Mouse (Mus musculus) bone marrow, adult 2 months (tissue): ENCODE results near the gene Agpat2. TPM values are rescaled to one million over a fixed set of nuclear protein-coding genes. Genes with fewer than 3 reads are reported as not detected.
A peak's percentile ranks its signal among the peaks of the same experiment; 100 is the strongest.

Source experiments
- H3K27ac ChIP-seq: fragments of 200-500 bp; 2 replicates; pipeline ENCODE4 v1.5.1; 2012; ENCODE audit warnings: low read depth, mild to moderate bottlenecking, control low read depth, inconsistent platforms, low read length; ENCODE audit not compliant: control insufficient read depth, poor library complexity, insufficient read depth
- H3K4me1 ChIP-seq: fragments of 200-500 bp; 2 replicates; pipeline ENCODE4 v1.6.1; 2011; ENCODE audit warnings: low read length; ENCODE audit not compliant: control insufficient read depth, insufficient read depth
- H3K4me3 ChIP-seq: fragments of 200-500 bp; replicated peaks from 2 replicates; pipeline ENCODE3; 2011; ENCODE audit warnings: mild to moderate bottlenecking, low read depth, low read length, control low read depth; ENCODE audit not compliant: control insufficient read depth
- CTCF ChIP-seq: fragments of 200-500 bp; IDR thresholded peaks from 2 replicates; pipeline ENCODE4 v1.5.1; 2011; ENCODE audit warnings: low read length, control low read depth; ENCODE audit not compliant: control insufficient read depth, insufficient read depth
- POLR2A ChIP-seq: fragments of 200-500 bp; IDR thresholded peaks from 2 replicates; pipeline ENCODE4 v1.6.1; 2011; ENCODE audit warnings: low read depth, mild to moderate bottlenecking, control low read depth, low read length, borderline replicate concordance; ENCODE audit not compliant: control insufficient read depth
- WGBS: fragments of 180-500 bp; shearing (Covaris S2); methylation state at CpG from one replicate; pipeline ENCODE4 v1.1.7; 2018; 5-methylcytosine and 5-hydroxymethylcytosine counted together
- polyA plus RNA-seq: library from polyadenylated mRNA; stranded (reverse); fragments of >200 nt; gene quantifications from 2 replicates; pipeline ENCODE4 v1.2.4, GENCODE M21; 2011; ENCODE audit warnings: low replicate concordance; ENCODE audit not compliant: missing spikeins, insufficient read depth, insufficient read length

The Agpat2 gene
- polyA plus RNA-seq, 1 experiment: 32.5 TPM

GRCm38 (mm10) chr2:26628792-26629437, 24.7 kb upstream of the Agpat2 start:
- 15% methylated on average over 5 of the region's 5 CpGs for WGBS
- Histone ChIP-seq H3K27ac (no peak overlapping the region), H3K4me3 (peak overlapping the region; percentile 66), H3K4me1 (peaks cover 1% of the 10 kb centered on the region; the same call in 1 of the 2 replicates)
- no peak for TF ChIP-seq POLR2A
- no peak for TF ChIP-seq CTCF

- WGBS: 1% methylated on average over 70 of the region's 70 CpGs
- H3K27ac ChIP-seq: peak within 1 kb of the TSS; percentile 12; the same call in 1 of the 2 replicates
- no peak for TF ChIP-seq CTCF
- no peak for TF ChIP-seq POLR2A
- peaks cover 1% of the 10 kb centered on the region; the same call in 1 of the 2 replicates for H3K4me1 ChIP-seq
- H3K4me3 ChIP-seq: peak within 1 kb of the TSS; percentile 66
These were observed 23.9 kb upstream of the Agpat2 start, which contains the start of gene Fam69b for GRCm38 (mm10) chr2:26627921-26628739. Gene Fam69b (plus strand): TSS chr2:26628457.

- no peak overlapping the region for H3K27ac ChIP-seq
- TF ChIP-seq POLR2A: no peak
- TF ChIP-seq CTCF: peak; percentile 23; the same call in 1 of the 2 replicates
- no peak overlapping the region for H3K4me3 ChIP-seq
- 52% methylated on average over 3 of the region's 3 CpGs for WGBS
- H3K4me1 ChIP-seq: peaks cover 3% of the 10 kb centered on the region
These were observed 21.9 kb upstream of the Agpat2 start for GRCm38 (mm10) chr2:26626081-26626480.

- no peak overlapping the region for H3K4me3 ChIP-seq
- H3K27ac ChIP-seq: no peak overlapping the region
- H3K4me1 ChIP-seq: peaks cover 3% of the 10 kb centered on the region
- TF ChIP-seq POLR2A: no peak
- no peak for TF ChIP-seq CTCF
- WGBS: 23% methylated on average over 3 of the region's 3 CpGs
These were observed 21.2 kb upstream of the Agpat2 start for GRCm38 (mm10) chr2:26625419-26625818.

GRCm38 (mm10) chr2:26622984-26623383, 18.8 kb upstream of the Agpat2 start:
- no peak overlapping the region for H3K4me3 ChIP-seq
- H3K4me1 ChIP-seq: peaks cover 3% of the 10 kb centered on the region
- H3K27ac ChIP-seq: no peak overlapping the region
- 12% methylated on average over 5 of the region's 5 CpGs for WGBS
- TF ChIP-seq CTCF (no peak), POLR2A (no peak)

- 63% methylated on average over 2 of the region's 2 CpGs for WGBS
These were observed 17.0 kb upstream of the Agpat2 start for GRCm38 (mm10) chr2:26621246-26621645.

GRCm38 (mm10) chr2:26617928-26618327, 13.7 kb upstream of the Agpat2 start:
- Histone ChIP-seq H3K4me3 (no peak overlapping the region), H3K27ac (no peak overlapping the region), H3K4me1 (peaks cover under 1% of the 10 kb centered on the region)
- no peak for TF ChIP-seq CTCF
- TF ChIP-seq POLR2A: no peak
- WGBS: 75% methylated on average over 7 of the region's 7 CpGs

More at GRCm38 (mm10) chr2:26621246-26621645, 17.0 kb upstream of the Agpat2 start:
- Histone ChIP-seq H3K27ac (no peak overlapping the region), H3K4me1 (peaks cover 3% of the 10 kb centered on the region), H3K4me3 (no peak overlapping the region)
- no peak for TF ChIP-seq CTCF
- no peak for TF ChIP-seq POLR2A

- Histone ChIP-seq H3K4me3 (no peak overlapping the region), H3K4me1 (no peaks in the 10 kb centered on the region; the same call in 1 of the 2 replicates), H3K27ac (no peak overlapping the region)
- WGBS: 46% methylated on average over 6 of the region's 6 CpGs
- TF ChIP-seq CTCF: no peak
- TF ChIP-seq POLR2A: no peak
These were observed 13.1 kb upstream of the Agpat2 start for GRCm38 (mm10) chr2:26617331-26617730.
